Mouse (Mus musculus): ENCODE measurements at regions not wholly inside any gene's neighbourhood (a gene's known extent, or its start where the extent isn't known, plus 50 kb on each side); places are given as distances from the start of the nearest gene placed in this dataset.

DNA sequence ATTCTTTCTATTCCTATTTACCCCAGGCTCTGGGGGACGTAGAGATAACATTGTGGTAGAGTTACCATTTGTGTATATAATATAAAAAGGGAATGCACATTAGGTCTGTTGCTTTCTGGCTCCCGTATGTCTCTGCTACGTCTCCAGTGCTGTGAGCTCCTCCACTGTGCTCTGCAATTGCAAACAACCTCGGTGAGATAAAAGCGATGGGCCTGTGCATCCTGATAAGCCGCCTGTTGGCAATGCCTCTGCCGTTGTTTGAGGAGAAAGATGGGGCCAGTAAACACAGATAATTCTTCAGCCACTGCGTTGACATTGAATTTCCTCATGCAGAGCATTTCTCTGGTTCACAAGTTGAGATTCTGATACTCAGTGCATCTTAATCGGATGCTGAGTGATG is 424.9 kb downstream of the Cbln4 start:
- no peak for ATAC-seq (ENCODE audit: insufficient number of reproducible peaks, insufficient read depth, low FRiP score, low read depth)
- WGBS, result 34% methylated on average over 9 of the region's 9 CpGs
- Histone ChIP-seq H3K9ac (ENCODE audit: low read length) (no peak overlapping the region), H3K36me3 (ENCODE audit: control insufficient read depth, insufficient read depth, low read length) (no peaks in the 10 kb centered on the region), H3K27me3 (ENCODE audit: control insufficient read depth, insufficient read depth, low read length) (no peaks in the 10 kb centered on the region), H3K4me2 (ENCODE audit: low read length) (no peak overlapping the region), H3K4me3 (ENCODE audit: control insufficient read depth in 1 of 2, insufficient read depth in 1 of 2, low read depth in 1 of 2, low read length in 2 of 2) (no peak overlapping the region), H3K4me1 (ENCODE audit: control insufficient read depth in 2 of 2, insufficient read depth in 2 of 2, low read length in 2 of 2) (no peaks in the 10 kb centered on the region), H3K27ac (replicated peaks in 1 of 2; ENCODE audit: control insufficient read depth in 1 of 2, insufficient read depth in 1 of 2, low read depth in 2 of 2, low read length in 2 of 2) (no peak overlapping the region), H3K9me3 (ENCODE audit: control insufficient read depth, low read length) (no peaks in the 10 kb centered on the region)

- Histone ChIP-seq H3K36me3 (ENCODE audit: control insufficient read depth, insufficient read depth, low read length) (no peaks in the 10 kb centered on the region), H3K4me1 (ENCODE audit: control insufficient read depth in 2 of 2, insufficient read depth in 2 of 2, low read length in 2 of 2) (no peaks in the 10 kb centered on the region), H3K27ac (replicated peaks in 1 of 2; ENCODE audit: control insufficient read depth in 1 of 2, insufficient read depth in 1 of 2, low read depth in 2 of 2, low read length in 2 of 2) (no peak overlapping the region), H3K4me2 (ENCODE audit: low read length) (no peak overlapping the region), H3K4me3 (ENCODE audit: control insufficient read depth in 1 of 2, insufficient read depth in 1 of 2, low read depth in 1 of 2, low read length in 2 of 2) (no peak overlapping the region), H3K9me3 (ENCODE audit: control insufficient read depth, low read length) (no peaks in the 10 kb centered on the region), H3K9ac (ENCODE audit: low read length) (no peak overlapping the region), H3K27me3 (ENCODE audit: control insufficient read depth, insufficient read depth, low read length) (no peaks in the 10 kb centered on the region)
- 49% methylated on average over 2 of the region's 2 CpGs for WGBS
- ATAC-seq (ENCODE audit: insufficient number of reproducible peaks, insufficient read depth, low FRiP score, low read depth), result no peak
Measured at GRCm38 (mm10) chr2:171615462-171615861, 427.8 kb downstream of the Cbln4 start.

- H3K27me3 ChIP-seq (ENCODE audit: control insufficient read depth, insufficient read depth, low read length), result no peaks in the 10 kb centered on the region
- H3K4me2 ChIP-seq (ENCODE audit: low read length), result no peak overlapping the region
- ATAC-seq (ENCODE audit: insufficient number of reproducible peaks, insufficient read depth, low FRiP score, low read depth), result no peak
- no peak overlapping the region for H3K27ac ChIP-seq (replicated peaks in 1 of 2; ENCODE audit: control insufficient read depth in 1 of 2, insufficient read depth in 1 of 2, low read depth in 2 of 2, low read length in 2 of 2)
- H3K4me3 ChIP-seq (ENCODE audit: control insufficient read depth in 1 of 2, insufficient read depth in 1 of 2, low read depth in 1 of 2, low read length in 2 of 2), result no peak overlapping the region
- no peaks in the 10 kb centered on the region for H3K4me1 ChIP-seq (ENCODE audit: control insufficient read depth in 2 of 2, insufficient read depth in 2 of 2, low read length in 2 of 2)
- WGBS, result 61% methylated on average over 5 of the region's 5 CpGs
- H3K9ac ChIP-seq (ENCODE audit: low read length), result no peak overlapping the region
- H3K9me3 ChIP-seq (ENCODE audit: control insufficient read depth, low read length), result 0 out of 2 replicates have a peak, but pooled peaks cover 2% of the 10 kb centered on the region
- H3K36me3 ChIP-seq (ENCODE audit: control insufficient read depth, insufficient read depth, low read length), result no peaks in the 10 kb centered on the region
Measured at GRCm38 (mm10) chr2:171605064-171605463, 438.2 kb downstream of the Cbln4 start.

DNA sequence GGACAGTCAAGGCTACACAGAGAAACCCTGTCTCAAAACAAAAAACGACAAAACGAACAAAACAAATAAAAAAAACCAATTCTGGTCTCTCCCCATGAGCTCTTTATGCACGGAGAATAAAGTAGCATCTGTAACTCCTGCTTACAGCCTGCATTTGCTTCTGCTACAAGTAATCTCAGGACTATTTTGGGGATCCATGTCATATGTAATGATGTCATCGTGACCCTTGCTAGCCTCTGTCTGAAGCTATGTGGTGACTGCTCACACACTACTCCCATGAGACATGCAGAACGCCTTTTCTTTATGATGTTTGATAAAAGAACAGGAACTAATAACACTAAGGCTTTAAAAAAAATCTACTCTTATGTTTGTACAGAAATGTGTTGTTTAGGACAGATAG is 448.0 kb downstream of the Cbln4 start:
- Histone ChIP-seq H3K4me3 (ENCODE audit: control insufficient read depth in 1 of 2, insufficient read depth in 1 of 2, low read depth in 1 of 2, low read length in 2 of 2) (no peak overlapping the region), H3K27me3 (ENCODE audit: control insufficient read depth, insufficient read depth, low read length) (no peaks in the 10 kb centered on the region), H3K36me3 (ENCODE audit: control insufficient read depth, insufficient read depth, low read length) (no peaks in the 10 kb centered on the region), H3K9me3 (ENCODE audit: control insufficient read depth, low read length) (no peaks in the 10 kb centered on the region), H3K27ac (replicated peaks in 1 of 2; ENCODE audit: control insufficient read depth in 1 of 2, insufficient read depth in 1 of 2, low read depth in 2 of 2, low read length in 2 of 2) (no peak overlapping the region), H3K4me1 (ENCODE audit: control insufficient read depth in 2 of 2, insufficient read depth in 2 of 2, low read length in 2 of 2) (peaks cover 2 to 9% of the 10 kb centered on the region in 2 experiments; a peak in 2 of 4 replicates), H3K9ac (ENCODE audit: low read length) (no peak overlapping the region), H3K4me2 (ENCODE audit: low read length) (peak overlapping the region; percentile 31)
- WGBS, result 37% methylated on average over 5 of the region's 5 CpGs
- ATAC-seq (ENCODE audit: insufficient number of reproducible peaks, insufficient read depth, low FRiP score, low read depth), result no peak

GRCm38 (mm10) chr2:171593884-171594283 is 449.4 kb downstream of the Cbln4 start:
- H3K4me2 ChIP-seq (ENCODE audit: low read length), result no peak overlapping the region
- H3K36me3 ChIP-seq (ENCODE audit: control insufficient read depth, insufficient read depth, low read length), result no peaks in the 10 kb centered on the region
- no peak for ATAC-seq (ENCODE audit: insufficient number of reproducible peaks, insufficient read depth, low FRiP score, low read depth)
- no peaks in the 10 kb centered on the region for H3K9me3 ChIP-seq (ENCODE audit: control insufficient read depth, low read length)
- peaks cover 2 to 9% of the 10 kb centered on the region in 2 experiments; a peak in 2 of 4 replicates for H3K4me1 ChIP-seq (ENCODE audit: control insufficient read depth in 2 of 2, insufficient read depth in 2 of 2, low read length in 2 of 2)
- WGBS, result 87% methylated on average over 3 of the region's 3 CpGs
- H3K27ac ChIP-seq (replicated peaks in 1 of 2; ENCODE audit: control insufficient read depth in 1 of 2, insufficient read depth in 1 of 2, low read depth in 2 of 2, low read length in 2 of 2), result no peak overlapping the region
- H3K27me3 ChIP-seq (ENCODE audit: control insufficient read depth, insufficient read depth, low read length), result no peaks in the 10 kb centered on the region
- no peak overlapping the region for H3K9ac ChIP-seq (ENCODE audit: low read length)
- H3K4me3 ChIP-seq (ENCODE audit: control insufficient read depth in 1 of 2, insufficient read depth in 1 of 2, low read depth in 1 of 2, low read length in 2 of 2), result no peak overlapping the region

- Histone ChIP-seq H3K4me2 (ENCODE audit: low read length) (no peak overlapping the region), H3K27ac (replicated peaks in 1 of 2; ENCODE audit: control insufficient read depth in 1 of 2, insufficient read depth in 1 of 2, low read depth in 2 of 2, low read length in 2 of 2) (no peak overlapping the region), H3K4me1 (ENCODE audit: control insufficient read depth in 2 of 2, insufficient read depth in 2 of 2, low read length in 2 of 2) (peaks cover 2 to 7% of the 10 kb centered on the region in 2 experiments; a peak in 2 of 4 replicates), H3K36me3 (ENCODE audit: control insufficient read depth, insufficient read depth, low read length) (no peaks in the 10 kb centered on the region), H3K27me3 (ENCODE audit: control insufficient read depth, insufficient read depth, low read length) (no peaks in the 10 kb centered on the region), H3K9ac (ENCODE audit: low read length) (no peak overlapping the region), H3K9me3 (ENCODE audit: control insufficient read depth, low read length) (no peaks in the 10 kb centered on the region), H3K4me3 (ENCODE audit: control insufficient read depth in 1 of 2, insufficient read depth in 1 of 2, low read depth in 1 of 2, low read length in 2 of 2) (no peak overlapping the region)
- no peak for ATAC-seq (ENCODE audit: insufficient number of reproducible peaks, insufficient read depth, low FRiP score, low read depth)
- WGBS, result 67% methylated on average over 6 of the region's 6 CpGs
Measured at GRCm38 (mm10) chr2:171592315-171592714, 451.0 kb downstream of the Cbln4 start.

DNA sequence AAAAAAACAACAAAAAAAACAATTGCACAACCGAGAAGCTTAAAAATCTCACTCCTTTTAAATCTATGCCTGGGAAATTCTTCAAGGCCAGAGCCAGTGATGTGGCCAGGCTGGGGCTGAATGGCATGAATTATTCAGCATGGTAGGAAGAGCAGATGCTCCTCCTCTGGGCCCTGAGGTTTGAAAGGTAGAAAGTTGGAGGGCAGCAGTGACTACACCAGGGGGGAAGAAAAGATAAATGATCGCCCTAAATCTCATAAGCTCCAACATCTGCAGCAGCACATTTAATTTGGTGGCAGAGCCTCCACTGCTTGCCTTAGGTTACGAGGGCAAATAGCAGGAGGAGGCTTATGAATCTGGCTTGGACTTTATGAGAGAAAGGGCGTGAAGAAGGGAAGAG is 455.1 kb downstream of the Cbln4 start:
- WGBS, result 66% methylated on average over 4 of the region's 4 CpGs
- no peak overlapping the region for H3K4me2 ChIP-seq (ENCODE audit: low read length)

DNA sequence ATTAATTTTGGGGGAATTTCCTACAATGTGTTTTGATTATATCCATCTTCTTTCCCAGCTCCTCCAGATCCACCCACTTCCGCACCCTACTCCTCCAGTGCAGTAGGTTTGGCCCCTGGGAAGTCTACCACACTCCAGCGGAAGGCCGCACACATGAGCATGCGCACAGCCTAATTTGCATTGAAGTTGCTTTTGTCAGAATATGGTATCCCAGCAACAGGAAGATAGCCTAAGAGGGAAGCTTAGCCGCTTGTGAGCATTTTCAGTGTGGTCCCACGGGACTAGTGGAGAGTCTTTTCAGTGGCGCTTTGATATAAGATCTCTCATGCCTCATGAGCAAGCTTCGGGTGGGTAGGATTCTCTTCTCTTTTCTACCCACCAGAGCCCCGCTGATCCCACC is 455.6 kb downstream of the Cbln4 start:
- no peaks in the 10 kb centered on the region for H3K36me3 ChIP-seq (ENCODE audit: control insufficient read depth, insufficient read depth, low read length)
- H3K9me3 ChIP-seq (ENCODE audit: control insufficient read depth, low read length), result no peaks in the 10 kb centered on the region
- H3K27me3 ChIP-seq (ENCODE audit: control insufficient read depth, insufficient read depth, low read length), result no peaks in the 10 kb centered on the region
- H3K4me1 ChIP-seq (ENCODE audit: control insufficient read depth in 2 of 2, insufficient read depth in 2 of 2, low read length in 2 of 2), result peaks cover 0 to 2% of the 10 kb centered on the region in 2 experiments; a peak in 1 of 4 replicates
- WGBS, result 67% methylated on average over 9 of the region's 9 CpGs
- no peak overlapping the region for H3K27ac ChIP-seq (replicated peaks in 1 of 2; ENCODE audit: control insufficient read depth in 1 of 2, insufficient read depth in 1 of 2, low read depth in 2 of 2, low read length in 2 of 2)
- H3K4me2 ChIP-seq (ENCODE audit: low read length), result no peak overlapping the region
- no peak overlapping the region for H3K9ac ChIP-seq (ENCODE audit: low read length)
- ATAC-seq (ENCODE audit: insufficient number of reproducible peaks, insufficient read depth, low FRiP score, low read depth), result no peak
- H3K4me3 ChIP-seq (ENCODE audit: control insufficient read depth in 1 of 2, insufficient read depth in 1 of 2, low read depth in 1 of 2, low read length in 2 of 2), result no peak overlapping the region

More for the DNA sequence above, 455.1 kb downstream of the Cbln4 start:
- no peak for ATAC-seq (ENCODE audit: insufficient number of reproducible peaks, insufficient read depth, low FRiP score, low read depth)
- Histone ChIP-seq H3K9me3 (ENCODE audit: control insufficient read depth, low read length) (no peaks in the 10 kb centered on the region), H3K36me3 (ENCODE audit: control insufficient read depth, insufficient read depth, low read length) (no peaks in the 10 kb centered on the region), H3K9ac (ENCODE audit: low read length) (no peak overlapping the region), H3K27ac (replicated peaks in 1 of 2; ENCODE audit: control insufficient read depth in 1 of 2, insufficient read depth in 1 of 2, low read depth in 2 of 2, low read length in 2 of 2) (no peak overlapping the region), H3K27me3 (ENCODE audit: control insufficient read depth, insufficient read depth, low read length) (no peaks in the 10 kb centered on the region), H3K4me1 (ENCODE audit: control insufficient read depth in 2 of 2, insufficient read depth in 2 of 2, low read length in 2 of 2) (peaks cover 0 to 2% of the 10 kb centered on the region in 2 experiments; a peak in 1 of 4 replicates), H3K4me3 (ENCODE audit: control insufficient read depth in 1 of 2, insufficient read depth in 1 of 2, low read depth in 1 of 2, low read length in 2 of 2) (no peak overlapping the region)

Data from heart, embryonic 14.5 days (tissue).